Mouse (Mus musculus): ENCODE measurements around the gene Ier3.

GRCm38 (mm10) chr17:35822564-35822963 lies 1.1 kb downstream of the Ier3 start:
- TF ChIP-seq EP300 (IDR thresholded peaks at IDR 0.05; ENCODE audit: low read depth) = no peak
- no peak for TF ChIP-seq CTCF (IDR thresholded peaks at IDR 0.05; ENCODE audit: low read depth)

All from liver, postnatal 0 days (tissue).